Mouse (Mus musculus): ENCODE measurements around the gene Zfp451. TPM values are rescaled to one million over a fixed set of nuclear protein-coding genes. Genes with fewer than 3 reads are reported as not detected.
"Not testable (repeated sequence)": the region's sequence is repeated elsewhere in the genome, so short reads cannot be mapped to it uniquely, and the experiment has no call there.

Gene Zfp451
- total RNA-seq, 2 experiments from 2014 or later = 52.7 to 57.5 TPM

DNA sequence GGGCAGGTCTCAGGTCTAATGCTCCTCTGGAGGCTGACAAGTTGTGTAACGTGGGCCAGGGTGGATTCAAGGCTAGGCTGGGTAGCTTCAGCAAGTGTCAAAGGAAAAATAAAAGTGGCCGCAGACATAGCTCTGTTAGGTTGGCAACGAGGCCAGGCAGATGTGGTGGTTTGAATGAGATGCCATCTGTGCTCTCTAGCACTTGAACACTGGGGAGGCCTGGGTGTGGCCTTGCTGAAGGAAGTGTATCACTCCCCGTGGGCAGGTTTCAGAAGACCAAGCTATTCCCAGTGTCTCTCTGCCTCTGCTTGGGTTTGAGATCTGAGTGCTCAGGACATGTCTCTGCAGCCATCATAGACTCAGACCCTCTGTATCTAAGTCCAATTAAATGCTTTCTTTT, 55.9 kb downstream of the Zfp451 start:
- no peak for DNase-seq (ENCODE audit: low spot score in 2 of 2)

DNA sequence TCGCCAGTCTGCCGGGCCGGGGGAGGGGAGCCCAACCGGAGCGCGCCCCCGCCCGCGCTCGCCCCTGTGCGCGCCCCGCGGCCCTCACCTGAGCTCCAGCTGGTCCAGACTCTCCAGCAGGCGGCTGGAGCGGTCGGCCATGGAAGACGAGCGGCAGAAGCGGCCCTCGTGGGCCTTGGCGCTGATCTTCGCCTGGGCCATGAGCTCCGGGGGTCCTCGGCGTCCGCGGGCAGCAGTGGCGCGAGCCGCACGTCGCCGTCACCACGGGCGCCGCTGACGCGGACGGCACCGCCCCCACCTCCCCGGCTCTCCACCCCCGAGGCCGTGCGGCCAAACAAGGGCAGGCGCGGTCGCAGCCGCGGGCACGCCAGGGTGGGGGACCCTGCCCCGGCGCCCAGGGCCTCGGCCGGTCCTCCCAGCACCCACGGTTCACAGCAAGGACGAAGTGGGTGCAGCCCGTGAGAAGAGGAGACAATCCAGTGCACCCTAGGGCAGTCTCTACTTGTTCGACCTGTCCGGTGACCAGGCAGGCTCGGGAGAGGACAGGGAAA, 56.8 kb downstream of the Zfp451 start, which contains the start of gene Bag2:
Gene Bag2, minus strand, starts transcription at position 305 of the 551 bp plus-strand sequence.
- peak; percentile 36 to 64 for DNase-seq (ENCODE audit: low spot score in 2 of 2)

DNA sequence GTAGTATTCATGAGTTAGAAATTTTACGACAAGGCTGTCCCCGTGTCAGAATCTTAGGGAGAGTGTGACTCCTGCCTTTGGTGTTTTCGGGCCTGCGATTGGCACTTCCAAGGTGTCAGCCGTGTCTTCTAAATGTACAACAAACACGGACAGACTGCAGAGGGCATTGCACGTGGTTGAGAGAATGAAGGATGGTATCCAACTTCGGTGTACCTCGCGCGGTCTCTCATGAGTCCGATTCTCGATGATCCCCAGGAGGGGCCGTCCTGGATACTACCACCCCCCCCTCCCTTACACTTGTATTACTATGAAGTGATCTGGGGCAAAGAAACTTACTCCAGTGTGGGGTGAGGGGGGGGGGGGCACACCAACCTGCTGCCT, 57.4 kb downstream of the Zfp451 start:
- DNase-seq (ENCODE audit: low spot score in 2 of 2) = no peak

DNA sequence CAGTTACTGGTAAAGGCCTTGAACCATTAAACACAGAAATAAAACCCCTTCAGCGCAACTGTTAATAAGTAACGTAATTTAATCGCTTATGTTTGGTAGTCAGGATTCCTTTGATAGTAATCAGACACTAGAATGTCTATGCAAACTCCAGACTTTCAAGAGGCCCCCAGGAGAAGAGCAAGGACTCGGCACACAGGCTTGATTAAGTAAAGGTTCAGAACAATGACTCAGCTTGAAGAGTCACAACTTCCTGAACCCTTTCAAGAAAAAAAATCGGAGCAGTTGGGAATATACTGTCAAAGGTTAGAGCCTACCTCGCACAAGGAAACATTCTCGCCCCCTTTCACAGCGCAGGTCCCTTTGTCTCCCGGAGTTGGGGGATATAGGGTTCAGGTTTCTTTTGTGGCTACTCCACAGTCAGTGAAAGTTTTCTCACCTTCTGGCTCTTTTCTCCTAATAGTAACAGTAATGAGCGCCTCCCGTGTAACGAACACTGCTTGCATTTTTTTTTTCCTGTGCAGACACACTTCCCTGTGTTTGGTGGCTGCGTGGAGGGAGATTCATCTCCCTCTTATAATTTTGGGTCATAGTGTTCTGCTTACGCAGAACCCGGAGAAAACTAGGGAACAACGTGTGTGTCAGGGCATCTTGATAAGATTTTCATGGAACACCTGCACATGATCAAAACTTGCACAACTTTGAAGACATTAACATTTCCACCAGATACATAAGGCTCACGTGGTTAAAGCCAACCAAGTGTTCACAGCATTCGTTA, 58.0 kb downstream of the Zfp451 start:
- DNase-seq (ENCODE audit: low spot score in 2 of 2) = no peak

DNA sequence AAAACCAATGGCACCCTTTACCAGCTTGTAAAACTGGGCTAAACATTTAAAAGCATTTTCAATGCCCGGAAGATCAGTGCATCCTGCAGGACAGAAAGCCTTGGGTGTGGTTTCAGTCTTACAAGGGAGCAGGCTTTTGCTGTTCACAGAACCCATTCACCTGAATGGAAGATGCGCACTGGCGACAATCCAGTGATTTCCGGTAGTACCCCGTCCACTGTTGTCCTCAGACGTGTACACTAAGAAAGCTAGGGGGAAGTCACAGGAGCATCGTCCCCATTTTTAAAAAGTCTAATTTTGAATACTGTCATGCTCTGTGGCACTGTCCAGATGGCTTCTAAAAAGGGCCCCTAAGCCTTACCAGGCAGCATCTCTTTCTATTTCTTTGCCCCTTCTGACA, 58.6 kb downstream of the Zfp451 start:
- no peak for DNase-seq (ENCODE audit: low spot score in 2 of 2)

DNA sequence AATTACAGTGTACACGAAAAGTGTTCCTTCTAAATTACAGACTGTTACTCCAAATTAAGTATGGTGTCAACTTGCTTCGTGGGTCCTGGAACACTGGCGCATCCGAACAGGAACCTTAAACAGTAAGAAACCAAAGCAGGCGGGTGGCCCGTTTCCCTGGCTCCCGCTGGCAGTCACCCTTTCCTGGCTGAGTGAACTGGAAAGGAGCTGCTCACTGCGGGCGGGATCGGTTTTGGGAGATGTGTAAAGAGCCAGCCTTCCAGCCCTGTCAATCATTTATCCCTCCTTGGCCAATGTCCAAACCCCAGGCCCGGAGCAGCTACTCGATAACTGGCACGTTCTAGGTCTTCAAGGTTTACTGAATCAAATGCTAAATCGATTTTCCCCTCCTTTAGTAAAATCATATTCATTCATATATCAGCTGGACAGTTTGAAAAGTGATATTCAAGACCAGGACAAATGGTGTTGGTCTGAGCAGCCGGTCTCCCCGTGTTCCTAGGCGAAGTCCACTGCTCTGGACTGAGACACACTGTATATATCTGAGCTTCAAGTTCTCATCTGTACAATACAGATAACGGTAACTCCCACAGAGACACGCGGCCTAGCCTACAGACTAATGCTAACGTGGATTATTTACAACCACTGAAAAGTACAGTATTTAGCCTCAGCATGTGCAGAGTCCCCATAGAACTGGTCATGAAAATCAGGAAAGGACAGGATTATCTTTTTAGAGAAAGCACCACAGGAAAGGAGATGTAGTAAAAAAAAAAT, 59.2 kb downstream of the Zfp451 start:
- DNase-seq (ENCODE audit: low spot score in 2 of 2) = no peak

DNA sequence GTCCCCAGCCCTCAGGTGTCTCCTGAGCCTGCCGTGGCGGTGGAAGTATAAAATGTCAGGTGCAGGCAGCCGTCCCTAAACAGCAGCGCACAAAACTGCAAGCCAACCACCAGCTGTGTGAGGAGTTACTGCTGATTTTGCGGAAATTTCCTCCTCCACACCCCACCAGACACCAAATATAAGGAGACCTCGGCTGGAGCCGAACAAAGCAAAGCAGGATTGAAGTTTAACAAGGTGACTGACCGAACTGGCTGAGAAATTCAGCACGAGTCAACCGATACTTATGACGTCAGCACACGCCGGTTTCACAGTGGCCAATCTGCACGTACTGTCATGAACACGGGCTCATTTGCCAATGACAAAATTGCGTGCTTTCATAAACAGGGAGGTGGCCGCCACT, 60.3 kb downstream of the Zfp451 start:
- DNase-seq (ENCODE audit: low spot score in 2 of 2) = no peak

DNA sequence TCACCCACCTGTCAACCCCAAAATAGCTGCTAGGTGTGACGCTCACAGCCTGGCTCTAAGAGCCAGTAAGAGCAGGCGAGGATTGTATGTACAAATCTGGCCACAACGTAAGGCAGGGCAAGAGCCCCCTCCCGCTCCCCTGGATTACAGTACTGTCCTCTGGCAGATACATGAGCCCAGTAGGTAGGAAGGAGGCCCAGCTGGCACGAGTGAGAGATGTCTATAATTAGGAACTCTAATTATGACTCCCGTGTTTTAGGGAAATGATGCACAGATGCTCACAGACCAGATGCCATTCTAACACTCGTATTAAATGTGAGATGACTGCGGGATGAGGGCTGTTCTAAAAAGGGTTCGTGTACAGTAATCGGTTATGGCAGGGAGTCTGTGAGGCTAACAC, 63.1 kb downstream of the Zfp451 start:
- DNase-seq (ENCODE audit: low spot score in 2 of 2) = peak in 1 of 2 experiments; percentile 34

DNA sequence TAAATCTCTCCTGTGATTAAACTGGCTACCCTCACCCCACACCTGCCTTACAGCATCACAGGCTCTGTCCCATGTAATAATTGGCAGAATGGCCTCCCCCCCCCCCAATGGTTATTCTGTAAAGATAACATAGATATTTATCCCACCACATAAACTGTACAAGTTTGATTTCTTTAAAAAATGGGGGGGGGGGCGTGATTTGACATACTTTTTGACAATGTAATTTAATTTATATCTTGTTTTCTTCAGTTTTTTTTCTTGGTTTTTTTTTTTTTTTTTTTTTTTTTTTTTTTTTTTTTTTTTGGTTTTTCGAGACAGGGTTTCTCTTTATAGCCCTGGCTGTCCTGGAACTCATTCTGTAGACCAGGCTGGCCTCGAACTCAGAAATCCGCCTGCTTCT, 64.7 kb downstream of the Zfp451 start:
- not testable (repeated sequence) for DNase-seq (ENCODE audit: low spot score in 2 of 2)

DNA sequence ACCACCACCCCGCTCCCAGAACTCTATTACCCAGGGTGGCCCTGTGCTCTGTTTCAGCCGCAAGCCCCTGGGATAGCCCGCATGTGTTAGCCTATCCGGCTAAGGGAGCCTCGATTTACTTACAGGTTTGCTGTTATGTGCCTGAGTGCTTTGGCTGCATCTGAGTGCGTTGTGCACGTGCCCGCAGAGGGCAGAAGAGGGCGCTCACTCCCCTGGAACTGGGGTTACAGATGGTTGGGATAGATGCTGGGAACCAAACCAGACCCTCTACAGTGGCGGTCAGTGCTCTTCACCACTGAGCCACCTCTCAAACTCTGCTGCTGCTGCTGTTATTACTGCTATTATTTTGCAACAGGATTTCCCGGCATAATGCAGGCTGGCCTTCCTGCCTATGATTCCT, 65.3 kb downstream of the Zfp451 start:
- DNase-seq (ENCODE audit: low spot score in 2 of 2) = no peak

DNA sequence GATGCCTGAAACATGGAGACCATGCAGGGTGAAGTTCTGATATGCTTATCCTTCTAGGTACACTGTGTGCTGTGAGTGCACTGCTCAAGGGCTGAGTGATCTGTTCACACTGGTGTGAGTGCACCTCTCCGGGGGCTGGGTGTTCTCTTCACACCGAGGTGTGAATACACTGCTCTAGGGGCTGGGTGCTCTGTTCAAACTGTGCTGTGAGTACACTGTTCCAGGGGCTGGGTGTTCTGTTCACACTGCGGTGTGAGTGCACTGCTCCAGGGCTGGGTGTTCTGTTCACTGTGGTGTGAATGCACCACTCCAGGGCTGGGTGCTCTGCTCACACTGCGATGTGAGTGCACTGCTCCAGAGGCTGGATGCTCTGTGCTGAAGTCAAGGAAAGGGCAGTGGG, 68.5 kb downstream of the Zfp451 start:
- DNase-seq (ENCODE audit: low spot score in 2 of 2) = no peak

DNA sequence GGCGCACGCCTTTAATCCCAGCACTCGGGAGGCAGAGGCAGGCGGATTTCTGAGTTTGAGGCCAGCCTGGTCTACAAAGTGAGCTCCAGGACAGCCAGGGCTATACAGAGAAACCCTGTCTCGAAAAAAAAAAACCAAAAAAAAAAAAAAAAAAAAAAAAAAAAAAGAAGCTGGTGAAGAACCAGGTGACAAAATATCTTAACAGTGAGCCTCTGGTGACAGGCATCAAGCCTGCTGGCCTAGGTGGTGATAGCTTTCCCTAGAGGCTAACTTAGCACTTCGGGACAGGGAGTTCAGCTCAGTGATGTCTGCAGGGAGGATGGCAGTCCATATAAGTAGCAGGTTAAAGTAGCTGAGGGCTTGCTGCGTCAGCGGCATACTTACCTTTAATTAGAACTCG, 69.6 kb downstream of the Zfp451 start:
- not testable (repeated sequence) for DNase-seq (ENCODE audit: low spot score in 2 of 2)

DNA sequence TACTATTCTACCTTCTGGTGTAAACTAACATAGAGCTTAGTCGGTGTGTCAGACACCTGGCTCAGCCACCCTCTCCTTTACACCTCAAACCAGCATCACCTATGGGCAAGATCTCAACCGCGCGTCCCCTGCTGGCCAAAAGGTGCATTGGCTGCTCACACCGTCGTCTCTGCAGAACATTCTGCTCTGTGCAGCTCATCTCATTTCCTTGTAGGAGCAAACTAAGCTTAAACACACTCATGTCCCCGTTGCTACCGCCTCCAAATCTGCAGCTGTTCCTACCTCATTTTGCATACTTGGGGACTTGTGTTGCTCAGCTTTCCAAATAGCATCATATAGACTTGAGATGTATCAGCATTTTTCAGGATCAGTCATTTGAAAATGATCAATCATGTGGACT, 71.5 kb downstream of the Zfp451 start:
- DNase-seq (ENCODE audit: low spot score in 2 of 2) = peak; percentile 54 to 58

DNA sequence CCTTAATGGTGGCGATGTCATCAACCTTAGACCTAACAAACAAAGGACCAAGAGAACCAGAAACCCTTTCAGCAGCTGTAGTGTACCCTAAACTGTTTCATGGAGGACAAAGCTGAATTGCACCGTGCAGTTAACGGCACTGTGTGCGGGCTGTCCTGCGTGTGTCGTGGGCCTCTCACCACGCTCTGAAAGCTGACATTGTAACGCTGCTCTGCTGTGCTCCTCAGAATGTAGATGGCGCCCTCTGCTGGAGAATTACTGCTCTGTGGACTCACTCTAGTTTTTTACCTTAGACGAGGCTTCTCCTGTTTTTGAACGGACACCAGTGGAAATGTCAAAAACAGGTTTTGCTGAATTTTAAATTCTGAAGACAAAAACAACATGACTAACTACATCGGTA, 75.1 kb downstream of the Zfp451 start:
- DNase-seq (ENCODE audit: low spot score in 2 of 2) = peak; percentile 87 to 97

DNA sequence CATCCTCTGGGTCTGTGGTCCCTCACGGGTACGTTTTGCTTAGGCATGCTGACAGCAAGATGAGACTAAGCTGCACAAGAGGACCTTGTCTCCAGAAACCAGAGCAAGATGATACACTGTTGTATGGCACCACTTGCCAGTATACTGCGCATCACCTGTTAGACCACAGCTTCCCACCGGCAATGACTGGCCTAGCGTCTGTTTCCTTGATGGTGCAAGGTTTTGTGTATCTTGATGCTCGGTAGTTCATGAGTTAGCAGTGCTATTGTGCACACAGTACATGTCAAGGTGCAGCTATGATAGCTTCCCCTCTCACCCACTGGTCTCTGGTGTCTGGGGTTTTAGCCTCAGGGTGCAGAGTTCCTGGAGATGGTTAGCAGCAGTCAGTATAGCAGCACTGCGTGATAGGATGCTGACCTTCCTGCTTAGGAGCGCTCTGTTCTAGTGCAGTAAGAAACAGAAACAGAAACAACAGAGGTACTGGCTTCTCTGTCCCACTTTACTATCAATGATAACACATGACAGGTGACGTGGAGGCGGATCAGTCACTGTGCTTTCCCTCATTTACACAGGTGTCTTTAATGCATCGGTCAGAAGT, 75.6 kb downstream of the Zfp451 start:
- no peak for DNase-seq (ENCODE audit: low spot score in 2 of 2)

DNA sequence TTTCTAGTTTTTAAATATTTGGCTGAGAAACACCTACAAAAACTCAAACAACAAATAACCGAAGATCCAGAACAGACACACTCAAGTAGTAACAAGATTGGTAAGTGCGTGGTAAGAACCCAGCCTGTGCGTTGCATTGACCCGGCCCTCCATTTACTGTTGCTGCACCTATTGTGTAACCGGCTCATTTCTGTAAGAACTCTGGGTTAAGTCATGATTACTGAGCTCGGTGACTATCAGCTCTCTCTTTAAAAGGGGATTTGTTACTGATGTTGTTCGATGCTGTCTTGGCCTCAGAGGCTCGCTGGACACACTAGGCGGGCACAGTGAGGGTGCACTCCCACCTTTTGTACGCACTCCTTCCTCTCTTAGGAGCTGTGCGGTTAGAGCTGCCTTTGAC, 76.1 kb downstream of the Zfp451 start:
- DNase-seq (ENCODE audit: low spot score in 2 of 2) = no peak

DNA sequence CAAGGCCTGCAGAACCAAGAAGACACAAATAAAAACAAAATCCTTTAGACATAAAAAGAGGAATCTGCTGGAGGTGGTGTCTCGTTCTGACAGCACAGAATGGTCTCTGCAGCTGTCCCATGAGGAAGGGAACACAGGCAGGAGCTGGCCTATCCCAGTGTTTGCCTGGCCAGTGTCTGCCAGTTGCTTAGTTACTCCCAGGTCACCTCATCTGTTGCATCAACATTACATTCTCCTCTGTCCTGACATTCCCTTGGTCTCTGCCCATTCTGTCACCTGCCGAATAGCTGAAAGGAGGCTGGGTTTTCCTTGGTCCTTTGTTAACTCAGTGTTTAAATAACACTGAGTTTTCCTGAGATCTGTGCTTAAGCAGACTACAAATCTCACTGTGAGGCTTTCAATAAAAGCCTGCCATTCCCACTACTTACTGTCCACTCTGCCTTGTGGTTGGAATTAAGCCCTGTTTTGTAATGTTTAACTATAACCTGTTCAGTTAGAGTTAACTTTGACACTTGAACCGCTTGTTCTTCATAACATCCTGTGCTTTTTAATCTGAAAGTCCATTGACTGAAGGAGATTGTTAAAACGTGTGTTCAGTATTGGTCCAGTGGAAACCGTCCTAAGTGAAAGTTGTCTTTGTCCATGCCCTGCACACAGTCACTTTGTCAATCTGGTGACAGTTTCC, 80.3 kb downstream of the Zfp451 start:
- DNase-seq (ENCODE audit: low spot score in 2 of 2) = no peak

DNA sequence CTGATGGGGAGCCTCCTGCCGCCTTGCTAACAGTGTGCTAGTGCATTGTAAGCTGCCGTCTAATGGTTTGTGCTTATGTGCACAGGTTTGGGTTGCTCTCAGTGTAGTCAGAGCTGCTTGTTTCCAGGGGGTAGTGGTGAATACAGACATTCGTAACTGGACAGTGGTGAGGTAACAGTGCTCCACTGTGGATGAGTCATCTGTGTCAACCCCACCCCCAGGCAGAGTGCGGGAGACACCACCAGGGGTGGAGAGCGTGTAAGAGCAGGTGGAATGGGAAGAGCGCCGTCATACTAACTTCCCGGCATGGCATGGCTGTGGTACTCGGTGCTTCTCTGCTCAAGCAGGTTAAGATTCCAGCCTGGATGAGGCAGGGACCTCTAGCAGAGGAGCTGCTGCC, 81.4 kb downstream of the Zfp451 start:
- DNase-seq (ENCODE audit: low spot score in 2 of 2) = no peak

DNA sequence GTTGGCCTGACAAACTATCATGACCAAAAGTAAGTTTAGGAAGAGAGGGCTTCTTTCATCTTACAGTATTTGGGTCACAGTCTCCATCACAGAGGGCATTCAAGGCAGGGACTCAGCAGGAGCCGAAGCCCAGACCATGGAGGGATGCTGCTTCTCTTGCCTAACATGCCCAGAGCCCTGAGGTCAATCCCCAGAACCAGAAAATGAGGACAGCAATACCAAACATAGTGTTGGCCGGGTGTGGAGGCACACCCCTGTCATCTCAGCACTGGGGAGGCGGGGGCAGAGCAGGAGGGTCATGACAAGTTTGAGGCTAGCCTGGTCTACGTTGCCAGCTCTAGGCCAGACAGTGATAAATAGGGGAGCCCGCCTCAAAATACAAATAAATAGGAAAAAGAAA, 89.3 kb downstream of the Zfp451 start:
- DNase-seq (ENCODE audit: low spot score in 2 of 2) = no peak

DNA sequence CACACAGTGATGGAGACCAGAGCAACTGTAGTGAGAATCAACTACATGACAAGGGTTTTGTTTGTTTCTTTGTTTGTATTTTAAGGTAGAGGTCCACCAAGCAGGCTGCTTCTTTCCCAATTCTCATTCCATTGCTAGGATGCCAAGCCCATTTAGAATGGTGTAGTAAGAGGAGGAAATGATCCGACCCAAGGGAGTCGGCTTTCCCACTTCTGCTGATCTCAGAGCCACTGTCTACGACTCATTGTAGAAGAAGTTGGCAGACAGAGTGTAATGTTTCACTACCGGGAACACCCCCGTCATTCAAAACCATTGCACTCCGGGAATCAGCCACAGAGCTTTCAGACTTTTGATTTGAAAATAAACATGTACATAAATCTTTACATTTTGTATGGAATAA, 89.9 kb downstream of the Zfp451 start:
- DNase-seq (ENCODE audit: low spot score in 2 of 2) = no peak

DNA sequence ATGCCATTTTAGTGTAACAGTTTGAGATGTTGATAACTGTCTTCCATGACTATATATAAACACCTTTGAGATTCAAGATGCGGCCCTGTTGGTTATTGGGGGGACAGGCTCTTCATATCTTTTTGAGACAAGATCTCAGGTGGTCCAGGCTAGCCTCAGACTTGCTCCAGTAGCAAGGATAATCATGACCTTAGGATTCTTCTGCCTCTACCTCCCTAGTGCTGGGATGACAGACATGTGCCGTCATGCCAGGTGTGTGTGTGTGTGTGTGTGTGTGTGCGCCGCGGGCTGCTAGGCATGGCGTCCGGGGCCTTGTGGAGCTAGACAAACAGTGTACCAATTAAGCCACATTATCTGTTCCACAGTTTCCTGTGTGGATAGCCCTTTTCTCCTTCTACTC, 93.4 kb downstream of the Zfp451 start:
- no peak for DNase-seq (ENCODE audit: low spot score in 2 of 2)

Data from left cerebral cortex, adult 18-20 months (tissue).